Mouse (Mus musculus): ENCODE results near the gene Plod3.
A peak's percentile ranks its signal among the peaks of the same experiment; 100 is the strongest.

Gene Plod3

GRCm38 (mm10) chr5:137015913-137016312 lies 29.1 kb downstream of the Plod3 start:
- no peak for DNase-seq (ENCODE audit: low spot score in 2 of 2)

DNA sequence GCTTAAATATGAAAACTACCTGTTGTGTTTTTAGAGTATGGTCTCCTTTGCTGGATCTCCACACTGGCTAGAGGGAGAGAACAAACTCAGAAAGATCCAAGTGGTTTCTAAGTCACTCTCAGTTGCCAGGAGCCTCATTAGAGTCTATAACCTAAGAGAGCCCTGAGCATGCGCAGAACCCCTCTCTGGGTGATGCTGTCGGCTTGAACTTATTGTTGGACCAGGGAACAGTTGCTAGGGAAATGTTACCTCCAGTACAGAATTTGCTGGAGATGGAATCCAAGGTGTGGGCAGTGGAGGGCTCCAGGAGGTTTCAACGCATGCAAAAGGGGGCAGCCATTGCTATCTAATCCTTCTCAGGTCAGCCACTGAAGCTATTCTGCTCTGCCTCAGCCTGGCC lies 37.5 kb downstream of the Plod3 start:
- DNase-seq (ENCODE audit: low spot score in 2 of 2) = no peak

DNA sequence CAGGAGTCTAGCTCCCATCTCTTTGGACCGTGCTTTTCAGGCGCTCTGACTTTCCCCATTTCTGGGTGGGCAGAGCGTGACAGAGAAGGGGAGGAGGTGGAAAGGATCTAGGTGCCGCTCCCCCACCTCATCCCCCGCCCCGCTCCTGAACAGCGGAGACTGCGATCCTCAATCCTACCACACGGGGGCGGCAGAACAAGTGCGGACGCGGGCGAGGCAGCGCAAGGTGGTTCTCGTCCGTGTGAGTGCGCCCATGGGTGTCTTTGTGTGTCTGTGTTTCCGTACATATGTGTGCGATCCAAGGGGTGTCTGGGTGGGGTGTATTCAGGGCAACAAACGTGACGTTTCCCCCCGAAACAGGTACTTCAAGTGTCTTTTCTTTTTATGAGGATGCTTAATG lies 38.3 kb downstream of the Plod3 start:
- peak; percentile 81 to 90 for DNase-seq (ENCODE audit: low spot score in 2 of 2)

GRCm38 (mm10) chr5:137026092-137026491 lies 39.3 kb downstream of the Plod3 start, which contains the start of gene Vgf:
Gene Vgf, plus strand, starts transcription at chr5:137026392.
- no peak for DNase-seq (ENCODE audit: low spot score in 2 of 2)

DNA sequence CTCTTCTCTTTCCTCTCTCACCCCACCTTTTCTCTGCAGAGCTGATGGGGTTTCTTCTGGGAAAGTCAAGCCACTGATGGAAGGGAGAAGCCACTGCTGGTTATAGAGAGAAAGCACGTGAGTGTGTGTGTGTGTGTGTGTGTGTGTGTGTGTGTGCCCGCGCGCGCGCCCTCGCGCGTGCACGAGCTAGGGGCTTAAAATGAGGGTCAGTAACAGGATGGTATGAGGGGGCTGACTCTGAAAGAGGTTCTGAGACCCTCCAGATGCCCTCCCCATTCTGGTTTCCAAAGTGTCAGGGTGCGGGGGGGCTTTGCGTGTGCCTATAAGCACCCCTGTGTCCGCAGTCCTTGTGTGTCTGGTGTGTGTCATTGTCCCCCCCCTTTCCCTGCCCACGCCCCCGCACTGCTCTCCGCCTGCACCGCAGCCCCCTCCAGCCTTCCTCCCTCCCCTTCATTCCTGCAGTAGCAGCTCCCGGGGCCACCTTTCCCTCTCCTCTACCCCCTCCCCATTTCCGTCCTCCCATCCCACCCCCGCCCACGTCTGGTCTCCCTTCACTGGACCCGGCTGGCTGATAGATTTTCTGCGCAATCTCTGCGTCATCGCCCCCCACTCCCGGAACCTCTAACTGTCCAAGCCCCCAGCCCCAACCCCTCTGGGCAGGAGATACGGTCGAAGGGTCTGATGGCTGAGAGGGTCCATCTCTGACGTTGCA lies 41.9 kb downstream of the Plod3 start:
- no peak for DNase-seq (ENCODE audit: low spot score in 2 of 2)

DNA sequence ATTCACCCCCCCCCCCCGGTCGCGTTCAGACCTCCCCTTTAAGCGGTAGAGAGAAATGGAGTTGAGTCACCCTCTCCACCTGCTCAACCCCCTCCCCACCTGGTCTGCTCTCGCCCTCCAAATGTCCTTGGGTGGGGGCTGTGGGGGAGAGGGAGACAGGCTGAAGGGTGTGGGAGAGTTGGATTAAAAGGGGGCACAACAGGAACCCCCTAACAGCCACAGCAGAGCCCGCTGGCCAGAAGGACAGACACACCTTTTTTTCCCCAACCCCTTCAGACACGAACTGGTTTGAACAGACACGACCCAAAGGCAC lies 42.4 kb downstream of the Plod3 start:
- no peak for DNase-seq (ENCODE audit: low spot score in 2 of 2)

DNA sequence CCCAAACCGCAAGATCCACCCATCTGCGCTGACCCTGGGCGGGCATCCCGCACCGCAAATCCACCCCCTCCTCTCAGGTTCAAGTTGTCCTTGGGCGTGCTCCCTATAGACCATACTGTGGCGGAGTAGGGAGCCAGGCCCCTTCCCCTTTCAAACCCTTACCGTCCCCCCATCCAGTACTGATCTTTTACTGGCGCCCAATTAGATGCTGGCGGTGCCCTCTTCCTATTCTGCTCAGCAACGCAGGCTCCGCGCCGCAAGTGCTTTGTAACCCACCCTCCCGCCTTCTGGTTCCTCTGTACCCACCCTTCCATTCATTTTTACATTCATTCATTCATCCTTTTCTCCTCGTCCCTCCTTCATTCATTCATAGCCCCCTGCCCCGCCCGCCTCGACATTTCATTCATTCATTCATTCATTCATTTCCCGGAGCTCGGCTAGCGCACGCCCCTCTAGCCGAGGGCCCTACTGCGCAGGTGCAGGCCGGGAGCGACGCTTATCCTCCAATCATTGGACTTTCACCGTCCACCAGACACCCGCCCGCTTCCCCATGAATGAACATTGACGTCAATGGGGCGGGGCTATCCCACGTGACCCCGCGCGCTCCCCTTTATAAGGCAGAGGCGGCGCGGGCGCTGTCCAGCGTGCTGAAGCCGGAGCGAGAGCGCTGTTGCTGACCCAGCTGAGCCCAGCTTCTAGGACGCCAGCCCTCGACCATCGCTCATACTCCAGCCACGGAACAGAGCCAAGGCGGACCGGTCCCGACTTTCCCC lies 43.0 kb downstream of the Plod3 start:
- peak; percentile 88 to 96 for DNase-seq (ENCODE audit: low spot score in 2 of 2)

- DNase-seq (ENCODE audit: low spot score in 2 of 2) = no peak
These were observed 43.6 kb downstream of the Plod3 start for GRCm38 (mm10) chr5:137030416-137030810.

DNA sequence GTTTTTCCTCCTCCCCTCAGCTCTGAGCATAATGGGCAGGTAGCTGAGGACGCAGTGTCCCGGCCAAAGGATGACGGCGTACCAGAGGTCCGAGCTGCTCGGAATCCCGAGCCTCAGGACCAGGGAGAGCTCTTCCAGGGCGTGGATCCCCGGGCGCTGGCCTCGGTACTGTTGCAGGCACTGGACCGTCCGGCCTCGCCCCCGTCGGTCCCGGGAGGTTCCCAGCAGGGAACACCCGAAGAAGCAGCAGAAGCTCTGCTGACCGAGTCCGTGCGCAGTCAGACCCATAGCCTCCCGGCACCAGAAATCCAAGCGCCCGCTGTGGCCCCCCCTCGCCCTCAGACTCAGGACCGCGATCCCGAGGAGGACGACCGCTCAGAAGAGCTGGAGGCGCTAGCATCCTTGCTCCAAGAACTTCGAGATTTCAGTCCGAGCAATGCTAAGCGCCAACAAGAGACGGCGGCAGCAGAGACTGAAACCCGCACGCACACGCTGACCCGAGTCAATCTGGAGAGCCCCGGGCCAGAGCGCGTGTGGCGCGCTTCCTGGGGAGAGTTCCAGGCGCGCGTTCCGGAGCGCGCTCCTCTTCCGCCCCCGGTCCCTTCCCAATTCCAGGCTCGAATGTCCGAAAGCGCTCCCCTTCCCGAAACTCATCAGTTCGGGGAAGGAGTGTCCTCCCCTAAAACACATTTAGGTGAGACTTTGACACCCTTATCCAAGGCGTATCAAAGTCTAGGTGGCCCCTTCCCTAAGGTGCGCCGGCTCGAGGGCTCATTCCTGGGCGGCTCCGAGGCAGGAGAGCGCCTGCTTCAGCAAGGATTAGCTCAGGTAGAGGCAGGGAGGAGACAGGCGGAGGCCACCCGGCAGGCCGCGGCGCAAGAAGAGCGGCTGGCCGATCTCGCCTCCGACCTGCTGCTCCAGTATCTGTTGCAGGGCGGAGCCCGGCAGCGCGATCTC lies 44.5 kb downstream of the Plod3 start:
- DNase-seq (ENCODE audit: low spot score in 2 of 2) = peak; percentile 8 to 30

DNA sequence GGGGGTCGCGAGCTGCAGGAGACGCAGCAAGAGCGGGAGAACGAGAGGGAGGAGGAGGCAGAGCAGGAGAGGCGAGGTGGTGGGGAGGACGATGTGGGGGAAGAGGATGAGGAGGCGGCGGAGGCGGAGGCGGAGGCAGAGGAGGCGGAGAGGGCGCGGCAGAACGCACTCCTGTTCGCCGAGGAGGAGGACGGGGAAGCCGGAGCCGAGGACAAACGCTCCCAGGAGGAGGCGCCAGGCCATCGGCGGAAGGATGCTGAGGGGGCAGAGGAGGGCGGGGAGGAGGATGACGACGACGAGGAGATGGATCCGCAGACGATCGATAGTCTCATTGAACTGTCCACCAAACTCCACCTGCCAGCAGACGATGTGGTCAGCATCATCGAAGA lies 45.2 kb downstream of the Plod3 start:
- peak; percentile 16 to 28 for DNase-seq (ENCODE audit: low spot score in 2 of 2)

DNA sequence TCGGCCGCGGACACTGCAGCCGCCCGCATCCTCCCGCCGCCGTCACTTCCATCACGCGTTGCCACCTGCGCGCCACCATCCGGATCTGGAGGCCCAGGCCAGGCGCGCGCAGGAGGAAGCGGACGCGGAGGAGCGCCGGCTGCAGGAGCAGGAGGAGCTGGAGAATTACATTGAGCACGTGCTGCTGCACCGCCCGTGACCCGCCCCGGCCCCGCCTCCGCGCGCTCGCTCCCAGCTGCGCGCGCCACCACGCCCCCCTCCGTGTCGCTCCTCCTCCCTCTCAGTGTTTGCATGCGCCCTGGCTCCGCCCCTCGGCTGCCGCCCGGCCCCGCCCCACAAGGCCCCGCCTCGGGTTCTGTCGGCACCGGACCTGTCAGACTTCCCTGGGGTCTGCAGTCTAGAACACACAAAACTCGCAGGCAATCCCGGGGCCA lies 45.8 kb downstream of the Plod3 start:
- peak; percentile 70 to 92 for DNase-seq (ENCODE audit: low spot score in 2 of 2)

DNA sequence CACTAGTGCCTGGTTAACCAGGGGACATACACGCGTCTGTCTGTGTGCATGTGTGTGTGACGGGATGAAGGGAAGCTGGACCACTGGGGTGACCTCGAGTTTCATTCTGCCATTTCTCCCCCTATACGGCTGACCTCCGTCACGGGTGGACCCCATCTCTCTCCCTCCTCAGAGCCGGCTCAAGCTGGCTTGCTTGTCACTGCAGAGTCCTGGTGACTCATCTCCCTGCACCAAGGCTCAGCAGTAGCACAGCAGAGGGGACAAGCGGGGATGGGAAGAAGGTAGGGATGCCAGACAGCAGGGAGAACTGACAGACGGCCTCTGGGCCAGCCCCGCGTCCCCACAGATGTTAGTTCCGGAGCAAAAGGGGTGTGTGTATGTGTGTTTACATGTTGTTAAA lies 49.4 kb downstream of the Plod3 start:
- no peak for DNase-seq (ENCODE audit: low spot score in 2 of 2)

DNA sequence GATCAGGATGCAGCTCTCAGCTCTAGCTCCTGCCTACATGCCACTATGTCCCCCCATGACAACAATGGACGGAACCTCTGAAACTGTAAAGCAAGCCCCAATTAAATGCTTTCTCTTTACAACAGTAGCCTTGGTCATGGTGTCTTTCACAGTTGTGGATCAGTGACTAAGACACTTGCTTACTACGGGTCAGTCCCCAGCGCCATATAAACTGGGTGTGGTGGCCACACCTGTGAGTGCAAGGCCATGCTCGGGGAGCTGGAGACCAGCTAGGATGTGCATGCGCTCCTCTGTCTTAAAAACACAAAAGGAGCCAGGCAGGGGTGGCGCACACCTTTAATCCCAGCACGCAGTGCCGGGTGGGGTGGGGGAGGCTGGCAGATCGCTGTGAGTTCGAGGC lies 52.6 kb downstream of the Plod3 start:
- no peak for DNase-seq (ENCODE audit: low spot score in 2 of 2)

- no peak for DNase-seq (ENCODE audit: low spot score in 2 of 2)
These were observed 54.6 kb downstream of the Plod3 start for GRCm38 (mm10) chr5:137041442-137041841.

- no peak for DNase-seq (ENCODE audit: low spot score in 2 of 2)
These were observed 57.2 kb downstream of the Plod3 start for GRCm38 (mm10) chr5:137043997-137044396.

GRCm38 (mm10) chr5:137045402-137046323 lies 58.8 kb downstream of the Plod3 start, which contains the start of gene Ap1s1:
Gene Ap1s1, minus strand, starts transcription at chr5:137046135.
- DNase-seq (ENCODE audit: low spot score in 2 of 2) = peak; percentile 75 to 91

Measured in spleen, postnatal 10 days (tissue).